In the genomic region with DNA sequence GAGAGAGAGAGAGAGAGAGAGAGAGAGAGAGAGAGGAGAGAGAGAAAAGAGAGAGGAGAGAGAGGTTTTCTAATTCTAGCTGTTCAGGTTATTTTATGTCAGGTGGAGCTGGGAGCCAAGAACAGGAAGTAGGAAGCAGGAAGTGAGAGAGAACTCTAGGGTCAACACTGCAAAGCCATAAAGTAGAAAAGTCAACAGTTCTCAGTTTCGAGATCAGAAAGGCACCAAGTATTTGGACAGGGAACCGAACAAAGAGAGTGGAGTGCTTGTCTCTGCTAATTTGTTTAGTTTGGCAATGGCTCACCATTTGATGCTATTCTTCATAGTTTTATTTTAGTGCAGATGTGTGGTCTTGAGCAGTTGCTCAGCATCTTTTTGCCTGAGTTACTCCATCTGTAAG, we compare ENCODE assay signal across 18 mouse cellular contexts. TPM values are rescaled to one million over a fixed set of nuclear protein-coding genes. Genes with fewer than 3 reads are reported as not detected.
DNase-seq lines count a peak whose midpoint lies in the region; ATAC-seq lines count a peak whose summit lies in the region.
"Had no signal": no experiment of that assay in that cellular context is flagged by ENCODE, and none has a peak within 500 bp of the region (broad histone marks: within the 10 kb centered on the region; RNA-seq: fewer than 3 reads in every experiment).

No protein-coding gene starts in this region.

- H3K27me3 ChIP-seq in midbrain, embryonic 11.5 days (ENCODE audit: control insufficient read depth, insufficient read depth, low read length), result no peaks in the 10 kb centered on the region
- no peaks in the 10 kb centered on the region for H3K27me3 ChIP-seq in midbrain, embryonic 14.5 days (ENCODE audit: control insufficient read depth, insufficient read depth, low read length)
- no peaks in the 10 kb centered on the region for H3K27me3 ChIP-seq in lung, embryonic 16.5 days (ENCODE audit: control insufficient read depth, insufficient read depth, low read depth, low read length)
- H3K27me3 ChIP-seq in heart, embryonic 12.5 days (replicated peaks), result no peaks in the 10 kb centered on the region
- H3K27me3 ChIP-seq in embryonic facial prominence, embryonic 10.5 days (replicated peaks; ENCODE audit: low read depth, poor library complexity, severe bottlenecking), result no peaks in the 10 kb centered on the region
- H3K27me3 ChIP-seq: embryonic facial prominence, embryonic 13.5 days; hindbrain, embryonic 12.5 days; limb, embryonic 15.5 days; liver, embryonic 15.5 days had no signal

- H3K9ac ChIP-seq in midbrain, embryonic 11.5 days (ENCODE audit: low read length), result no peak overlapping the region
- no peak overlapping the region for H3K9ac ChIP-seq in midbrain, embryonic 14.5 days (replicated peaks; ENCODE audit: low read length)
- H3K9ac ChIP-seq in lung, embryonic 16.5 days (ENCODE audit: low read length), result no peak overlapping the region
- no peak overlapping the region for H3K9ac ChIP-seq in heart, embryonic 12.5 days
- H3K9ac ChIP-seq: embryonic facial prominence, embryonic 13.5 days; hindbrain, embryonic 12.5 days; limb, embryonic 15.5 days; liver, embryonic 15.5 days had no signal

- no peak for ATAC-seq in midbrain, embryonic 11.5 days (ENCODE audit: low FRiP score)
- no peak for ATAC-seq in midbrain, embryonic 14.5 days (ENCODE audit: low FRiP score, low TSS enrichment)
- peak; percentile 87 for ATAC-seq in lung, embryonic 16.5 days (ENCODE audit: low read depth)
- 0 out of 2 replicates have a peak, but pooled peaks have one; percentile 23 for ATAC-seq in megakaryocyte progenitor cell, adult 5-6 weeks (replicated peaks; ENCODE audit: poor library complexity)
- no peak for ATAC-seq in heart, embryonic 12.5 days (ENCODE audit: insufficient number of reproducible peaks, low FRiP score)
- ATAC-seq: forebrain, embryonic 16.5 days had no signal

- H3K9me3 ChIP-seq in midbrain, embryonic 11.5 days (ENCODE audit: control insufficient read depth, low read length), result no peaks in the 10 kb centered on the region
- no peaks in the 10 kb centered on the region for H3K9me3 ChIP-seq in midbrain, embryonic 14.5 days (ENCODE audit: control insufficient read depth, low read length)
- H3K9me3 ChIP-seq in lung, embryonic 16.5 days (ENCODE audit: control insufficient read depth, low read length), result no peaks in the 10 kb centered on the region
- H3K9me3 ChIP-seq in heart, embryonic 12.5 days (replicated peaks), result no peaks in the 10 kb centered on the region
- no peaks in the 10 kb centered on the region for H3K9me3 ChIP-seq in embryonic facial prominence, embryonic 10.5 days
- H3K9me3 ChIP-seq: embryonic facial prominence, embryonic 13.5 days; hindbrain, embryonic 12.5 days; limb, embryonic 15.5 days; liver, embryonic 15.5 days had no signal

- no peak overlapping the region for H3K4me3 ChIP-seq in midbrain, embryonic 11.5 days (ENCODE audit: low read depth, low read length)
- H3K4me3 ChIP-seq in midbrain, embryonic 14.5 days (replicated peaks; ENCODE audit: low read depth, low read length), result no peak overlapping the region
- no peak overlapping the region for H3K4me3 ChIP-seq in lung, embryonic 16.5 days (ENCODE audit: low read length)
- no peak overlapping the region for H3K4me3 ChIP-seq in heart, embryonic 12.5 days
- H3K4me3 ChIP-seq in embryonic facial prominence, embryonic 10.5 days, result no peak overlapping the region
- H3K4me3 ChIP-seq: embryonic facial prominence, embryonic 13.5 days; hindbrain, embryonic 12.5 days; limb, embryonic 15.5 days; liver, embryonic 15.5 days had no signal

- H3K36me3 ChIP-seq in midbrain, embryonic 11.5 days (ENCODE audit: control insufficient read depth, insufficient read depth, low read length), result no peaks in the 10 kb centered on the region
- no peaks in the 10 kb centered on the region for H3K36me3 ChIP-seq in midbrain, embryonic 14.5 days (ENCODE audit: control insufficient read depth, insufficient read depth, low read length)
- H3K36me3 ChIP-seq in lung, embryonic 16.5 days (ENCODE audit: control insufficient read depth, insufficient read depth, low read length), result 0 out of 2 replicates have a peak, but pooled peaks cover 2% of the 10 kb centered on the region
- no peaks in the 10 kb centered on the region for H3K36me3 ChIP-seq in heart, embryonic 12.5 days
- H3K36me3 ChIP-seq in embryonic facial prominence, embryonic 10.5 days (replicated peaks), result no peaks in the 10 kb centered on the region
- H3K36me3 ChIP-seq: embryonic facial prominence, embryonic 13.5 days; hindbrain, embryonic 12.5 days; limb, embryonic 15.5 days had no signal

- H3K4me1 ChIP-seq in midbrain, embryonic 11.5 days (ENCODE audit: control insufficient read depth, insufficient read depth, low read length), result no peaks in the 10 kb centered on the region; the same call in 1 of the 2 replicates
- H3K4me1 ChIP-seq in midbrain, embryonic 14.5 days (ENCODE audit: control insufficient read depth, insufficient read depth, low read length), result peaks cover 4% of the 10 kb centered on the region; the same call in 1 of the 2 replicates
- H3K4me1 ChIP-seq in lung, embryonic 16.5 days (replicated peaks; ENCODE audit: control insufficient read depth, insufficient read depth, low read length), result peaks cover 8% of the 10 kb centered on the region; the same call in 1 of the 2 replicates
- H3K4me1 ChIP-seq in heart, embryonic 12.5 days (replicated peaks), result peaks cover 16% of the 10 kb centered on the region
- H3K4me1 ChIP-seq in embryonic facial prominence, embryonic 10.5 days, result peaks cover 19% of the 10 kb centered on the region
- H3K4me1 ChIP-seq: embryonic facial prominence, embryonic 13.5 days; hindbrain, embryonic 12.5 days had no signal

- WGBS in midbrain, embryonic 11.5 days, result 79% methylated on average over 2 of the region's 2 CpGs
- 87% methylated on average over 2 of the region's 2 CpGs for WGBS in midbrain, embryonic 14.5 days
- 37% methylated on average over 2 of the region's 2 CpGs for WGBS in lung, embryonic 16.5 days
- 75% methylated on average over 2 of the region's 2 CpGs for WGBS in heart, embryonic 12.5 days
- 81% methylated on average over 2 of the region's 2 CpGs for WGBS in embryonic facial prominence, embryonic 10.5 days

- DNase-seq in midbrain, embryonic 11.5 days (ENCODE audit: low spot score, missing footprints), result peak; percentile 10
- DNase-seq in midbrain, embryonic 14.5 days, result no peak
- no peak for DNase-seq in spleen, adult 12 weeks (ENCODE audit: low spot score)
- no peak for DNase-seq in thymus, postnatal 4 days
- DNase-seq in embryonic facial prominence, embryonic 10.5 days (ENCODE audit: low spot score), result no peak
- DNase-seq: cerebellum, adult 8-10 months; heart, postnatal 14 days; right cerebral cortex, postnatal 14 days; thymus, postnatal 14 days had no signal

- H3K27ac ChIP-seq in midbrain, embryonic 11.5 days (ENCODE audit: low read depth, low read length), result no peak overlapping the region
- no peak overlapping the region for H3K27ac ChIP-seq in midbrain, embryonic 14.5 days (replicated peaks; ENCODE audit: low read depth, low read length)
- no peak overlapping the region for H3K27ac ChIP-seq in lung, embryonic 16.5 days (ENCODE audit: low read length)
- H3K27ac ChIP-seq in heart, embryonic 12.5 days (ENCODE audit: poor library complexity, severe bottlenecking), result no peak overlapping the region
- H3K27ac ChIP-seq in embryonic facial prominence, embryonic 10.5 days (replicated peaks), result no peak overlapping the region
- H3K27ac ChIP-seq: embryonic facial prominence, embryonic 13.5 days; hindbrain, embryonic 12.5 days; limb, embryonic 15.5 days; liver, embryonic 15.5 days had no signal

- no peak overlapping the region for H3K4me2 ChIP-seq in midbrain, embryonic 11.5 days
- no peak overlapping the region for H3K4me2 ChIP-seq in midbrain, embryonic 14.5 days (ENCODE audit: low read length)
- no peak overlapping the region for H3K4me2 ChIP-seq in lung, embryonic 16.5 days (ENCODE audit: low read depth, low read length)
- no peak overlapping the region for H3K4me2 ChIP-seq in heart, embryonic 12.5 days
- H3K4me2 ChIP-seq: embryonic facial prominence, embryonic 13.5 days; heart, embryonic 11.5 days; hindbrain, embryonic 12.5 days; limb, embryonic 15.5 days; liver, embryonic 15.5 days had no signal

RNA-seq across cellular contexts. Expression of gene Slc39a8, which starts 26.5 kb away (rescaled TPM):
- polyA plus RNA-seq in midbrain, embryonic 11.5 days (2014; fragmentation: Nextera tagmentation; extraction: Ambion mirVana), result 21.7 and 24.8 TPM in 2 replicates
- 5.6 and 12.3 TPM in 2 replicates for polyA plus RNA-seq in midbrain, embryonic 14.5 days (2014; fragmentation: Nextera tagmentation; extraction: Ambion mirVana)
- 20.2 and 21.7 TPM in 2 replicates for polyA plus RNA-seq in lung, embryonic 16.5 days (2015; fragmentation: Nextera tagmentation; extraction: Ambion mirVana)
- 16.8 and 20.6 TPM in 2 replicates for total RNA-seq in megakaryocyte progenitor cell, adult 5-6 weeks (2015)
- total RNA-seq in megakaryocyte progenitor cell, adult 5-6 weeks (2017), result 13.5 and 14.4 TPM in 2 replicates
- polyA plus RNA-seq in heart, embryonic 12.5 days (2016; fragmentation: Nextera tagmentation; extraction: Ambion mirVana), result 30.0 and 36.5 TPM in 2 replicates
- polyA plus RNA-seq in embryonic facial prominence, embryonic 10.5 days (2016; fragmentation: Nextera tagmentation; extraction: Ambion mirVana), result 15.5 and 16.9 TPM in 2 replicates

Comparison
In these comparisons a context has a peak if more than half of its experiments do, and no peak if none do; other contexts are left out.
1. ATAC-seq: peak in lung, embryonic 16.5 days (single experiment) and megakaryocyte progenitor cell, adult 5-6 weeks (single experiment); none in midbrain, embryonic 11.5 days (single experiment), midbrain, embryonic 14.5 days (single experiment) and heart, embryonic 12.5 days (single experiment).